Mouse (Mus musculus) yolk sac, embryonic 10.5 days (tissue): Measurements from ENCODE around the gene Zg16.

Experiments used
- DNase-seq: peaks from one replicate; pipeline ENCODE4 v3.0.0-alpha.2; 2017; ENCODE audit warnings: low spot score

Zg16 gene

DNA sequence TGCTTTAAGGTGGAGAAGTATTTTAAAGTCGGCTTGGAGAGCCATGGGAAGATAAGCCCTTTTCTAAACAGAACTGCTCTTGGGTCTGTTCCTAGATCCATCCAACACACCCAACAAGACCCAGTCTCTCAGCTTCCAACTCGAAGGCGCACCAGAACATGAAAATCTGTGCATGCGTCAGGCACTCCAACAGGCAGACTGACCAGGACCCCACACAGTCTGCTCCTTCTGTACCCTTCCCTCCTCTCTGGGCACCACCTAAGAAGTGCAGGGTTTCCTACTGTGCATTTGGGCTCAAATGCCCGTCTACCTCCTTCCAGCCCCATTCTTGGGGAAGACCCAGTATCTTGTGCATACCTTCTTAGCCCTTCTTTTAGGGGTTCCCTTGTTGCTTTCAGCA lies 66.6 kb downstream of the Zg16 start:
- no peak for DNase-seq

GRCm38 (mm10) chr7:127020031-127020430 lies 67.1 kb downstream of the Zg16 start:
- DNase-seq: no peak

GRCm38 (mm10) chr7:127019306-127019960 lies 67.7 kb downstream of the Zg16 start:
- DNase-seq: no peak

GRCm38 (mm10) chr7:127018416-127019305 lies 68.5 kb downstream of the Zg16 start:
- no peak for DNase-seq

- DNase-seq: no peak
Observed at GRCm38 (mm10) chr7:127017950-127018345, 69.2 kb downstream of the Zg16 start.

DNA sequence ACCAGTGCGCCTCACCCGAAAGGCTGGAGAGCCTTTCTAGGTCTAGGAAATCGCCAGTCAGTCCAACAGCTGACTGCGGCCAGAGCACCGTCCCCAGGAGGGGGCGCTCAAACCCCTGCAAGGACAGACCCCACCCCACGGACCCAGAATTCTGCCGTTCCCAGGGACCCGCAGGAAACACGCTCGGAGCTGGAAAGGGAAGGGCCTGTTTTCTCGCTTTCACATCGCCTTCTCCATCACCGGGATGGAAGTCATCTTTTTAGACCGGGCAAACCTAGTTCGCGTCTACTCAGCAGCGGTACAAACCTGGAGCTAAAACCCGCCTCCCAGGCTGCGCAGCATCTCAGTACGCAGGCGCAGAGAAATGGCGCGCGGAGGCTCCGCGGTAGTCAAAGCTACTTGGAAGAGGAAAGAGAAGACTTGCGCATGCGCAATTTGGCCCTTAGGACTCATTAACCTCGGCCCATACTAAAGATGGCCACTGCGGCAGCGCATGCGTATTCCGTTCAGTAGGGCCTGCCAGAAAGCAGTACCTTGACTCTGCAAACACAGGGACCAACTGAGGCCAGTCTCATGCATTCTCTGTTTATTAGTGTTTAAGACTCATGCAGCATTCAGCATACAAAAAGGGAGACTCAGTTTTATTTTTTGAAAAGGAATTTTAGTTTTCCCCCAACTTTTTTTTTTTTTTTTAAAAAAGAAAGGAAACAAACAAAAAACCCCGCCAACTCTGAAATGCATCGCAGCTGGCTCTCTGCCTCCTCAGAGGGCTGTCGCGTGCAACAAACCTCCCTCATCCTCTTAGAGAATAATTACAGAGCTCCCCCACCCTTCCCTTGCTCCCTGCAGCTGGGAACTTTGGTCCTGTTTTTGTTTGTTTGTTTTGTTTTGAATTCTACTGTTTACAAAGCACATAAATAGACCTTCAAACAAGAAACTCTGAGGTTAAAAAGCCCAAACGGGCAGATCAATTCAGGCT lies 69.9 kb downstream of the Zg16 start, which contains the start of gene Pagr1a:
Gene Pagr1a, minus strand, starts transcription at position 382 of the 979 bp plus-strand sequence.
- DNase-seq: peak; percentile 98

DNA sequence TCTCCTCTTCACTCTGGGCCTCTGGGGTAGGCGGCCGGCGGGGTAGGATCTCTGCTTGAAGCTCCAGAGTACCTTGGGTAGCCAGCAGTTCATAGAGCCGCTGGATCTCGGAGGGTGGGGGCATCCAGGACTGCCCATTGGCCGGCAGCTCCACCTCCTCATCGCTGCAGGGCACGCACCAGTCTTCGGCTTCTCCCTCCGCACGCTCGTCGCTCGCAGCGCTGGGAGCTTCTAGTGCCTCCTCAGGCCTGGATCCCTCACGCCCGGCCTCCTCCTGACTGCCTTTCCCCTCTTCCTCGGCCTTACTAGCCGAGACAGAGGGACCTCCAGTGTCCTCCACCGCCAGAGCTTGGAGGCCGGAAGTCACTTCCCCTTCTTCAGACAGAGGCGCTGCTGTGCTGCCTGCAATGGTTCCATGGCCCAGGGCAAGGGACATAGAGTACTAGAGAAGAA lies 70.6 kb downstream of the Zg16 start:
- DNase-seq: no peak

- no peak for DNase-seq
Observed at GRCm38 (mm10) chr7:127016481-127016485, 70.8 kb downstream of the Zg16 start, which contains the start of gene Pagr1b. Gene Pagr1b, minus strand, starts transcription at chr7:127016484.

GRCm38 (mm10) chr7:127016081-127016480 lies 71.0 kb downstream of the Zg16 start:
- DNase-seq: peak; percentile 84

- DNase-seq: no peak
Observed at GRCm38 (mm10) chr7:127014993-127015392, 72.1 kb downstream of the Zg16 start.

- DNase-seq: peak; percentile 80
Observed at GRCm38 (mm10) chr7:127014320-127014719, 72.8 kb downstream of the Zg16 start, which contains the start of gene Mvp. Gene Mvp, minus strand, starts transcription at chr7:127014621.

- DNase-seq: no peak
Observed at GRCm38 (mm10) chr7:127013385-127013784, 73.7 kb downstream of the Zg16 start.

GRCm38 (mm10) chr7:127012845-127013244 lies 74.3 kb downstream of the Zg16 start:
- no peak for DNase-seq

DNA sequence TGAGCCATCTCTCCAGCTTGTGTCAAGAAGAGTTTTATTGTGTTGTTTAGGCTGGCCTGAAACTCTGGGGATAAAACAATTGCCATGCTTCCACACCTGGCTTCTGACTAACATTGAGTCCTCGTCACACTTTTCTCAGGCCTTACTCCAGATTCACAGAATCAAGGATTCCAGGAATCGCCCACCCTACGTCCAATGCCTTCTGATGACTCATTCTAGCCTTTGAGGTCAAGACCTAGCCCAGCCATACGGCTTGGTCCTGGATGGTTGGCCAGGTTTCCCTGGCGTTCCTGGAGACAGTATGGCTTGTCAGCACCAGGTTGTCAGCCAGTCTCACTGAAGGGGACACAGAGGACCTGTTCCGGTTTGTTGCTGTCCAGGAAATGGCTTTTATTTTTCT lies 74.8 kb downstream of the Zg16 start:
- peak; percentile 61 for DNase-seq

DNA sequence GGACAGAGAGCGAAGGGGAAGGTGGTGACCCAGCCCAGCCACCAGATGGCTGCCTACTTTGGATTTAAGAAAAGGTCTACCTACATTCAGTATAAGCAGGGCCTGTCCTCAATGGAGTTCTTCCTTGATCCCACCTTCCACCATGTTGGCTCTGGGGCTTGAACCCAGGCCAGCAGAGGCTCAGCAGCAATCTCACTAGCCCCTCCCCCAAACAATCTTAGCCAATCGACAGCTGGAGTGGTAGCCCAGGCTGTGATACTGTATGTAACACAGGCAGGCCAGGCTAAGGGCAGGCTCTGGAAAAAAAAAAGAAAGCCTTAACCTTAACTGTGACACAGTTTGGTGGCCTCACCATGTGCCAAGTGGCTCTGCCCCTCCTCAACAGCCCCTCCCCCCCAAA lies 75.4 kb downstream of the Zg16 start:
- DNase-seq: no peak

GRCm38 (mm10) chr7:127011051-127011450 lies 76.1 kb downstream of the Zg16 start:
- DNase-seq: peak; percentile 62

- DNase-seq: no peak
Observed at GRCm38 (mm10) chr7:127009307-127010085, 77.6 kb downstream of the Zg16 start.

- DNase-seq: peak; percentile 51
Observed at GRCm38 (mm10) chr7:127008239-127009019, 78.7 kb downstream of the Zg16 start.

DNA sequence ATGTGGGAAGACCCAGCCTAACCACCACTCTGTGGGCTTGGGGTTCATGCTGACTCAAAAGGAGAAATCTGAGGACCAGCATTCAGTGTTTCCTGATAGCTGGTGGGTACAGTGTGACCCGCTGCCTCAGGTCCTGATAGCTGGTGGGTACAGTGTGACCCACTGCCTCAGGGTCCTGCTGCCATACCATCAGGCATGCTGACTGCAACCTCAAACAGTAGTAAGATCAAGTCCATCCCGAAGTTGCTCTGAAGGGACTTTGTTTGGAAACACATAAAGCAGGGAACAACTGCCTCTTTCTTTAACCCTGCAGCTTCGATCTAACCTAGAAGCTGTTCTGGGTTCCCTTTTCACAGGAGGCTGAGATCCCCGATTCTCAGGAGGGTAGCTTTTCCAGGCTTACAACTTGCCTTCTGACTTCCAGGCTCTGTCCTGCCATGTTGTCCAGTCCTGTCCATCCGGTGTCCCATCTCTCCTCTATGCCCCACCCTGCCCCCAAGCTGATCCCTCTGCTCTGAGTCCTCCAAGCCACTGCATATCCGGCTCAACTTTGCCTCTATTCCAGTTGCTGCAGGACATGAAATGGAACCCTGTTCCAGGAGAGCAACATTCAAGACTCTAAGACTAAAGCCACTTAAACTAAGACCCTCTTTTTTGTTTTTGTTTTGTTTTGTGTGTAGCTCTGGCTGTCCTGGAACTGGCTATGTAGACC lies 79.7 kb downstream of the Zg16 start:
- no peak for DNase-seq

DNA sequence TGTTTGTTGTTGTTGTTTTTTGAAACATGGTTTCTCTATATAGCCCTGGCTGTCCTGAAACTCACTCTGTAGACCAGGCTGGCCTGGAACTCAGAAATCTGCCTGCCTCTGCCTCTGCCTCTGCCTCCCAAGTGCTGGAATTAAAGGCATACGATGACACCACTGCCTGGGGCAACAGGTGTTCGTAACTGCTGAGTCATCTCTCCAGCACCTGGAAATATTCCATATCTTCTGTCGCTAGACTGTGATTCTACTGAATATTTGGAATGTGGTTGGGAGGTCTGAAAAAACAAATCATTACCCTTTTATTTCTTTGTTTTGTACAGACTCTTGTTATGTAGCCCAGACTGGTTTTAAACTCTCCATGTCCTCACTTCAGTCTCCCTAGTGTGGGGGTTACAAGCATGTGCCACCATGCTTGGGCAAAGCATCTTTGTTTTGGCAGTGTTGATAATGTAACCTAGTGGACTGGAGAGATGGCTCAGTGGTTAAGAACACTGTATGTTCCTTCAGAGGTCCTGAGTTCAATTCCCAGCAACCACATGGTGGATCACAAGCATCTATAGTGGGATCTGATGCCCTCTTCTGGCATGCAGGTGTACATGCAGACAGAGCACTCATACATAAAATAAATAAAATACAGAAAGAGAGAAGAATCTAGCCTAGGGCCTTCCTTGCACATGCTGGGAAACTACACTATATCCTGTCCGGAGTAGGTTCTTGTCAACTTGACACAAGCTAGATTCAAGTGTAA lies 82.8 kb downstream of the Zg16 start:
- no peak for DNase-seq
